Mouse (Mus musculus) hindbrain, embryonic 16.5 days (tissue): ENCODE data around the gene Igfbp5. TPM values are rescaled to one million over a fixed set of nuclear protein-coding genes. Genes with fewer than 3 reads are reported as not detected.

Experiments used
- ATAC-seq: fragments of 200-750 bp; cut with Nextera tagmentation; 2 replicates; pipeline ENCODE4 v1.8.0; 2017; ENCODE audit warnings: moderate TSS enrichment, moderate library complexity
- H3K27ac ChIP-seq: fragments of 300-500 bp; sonication (generic); 2 replicates; pipeline ENCODE4 v1.5.1; 2014; ENCODE audit warnings: low read depth, mild to moderate bottlenecking, control low read depth, low read length, moderate library complexity
- H3K27me3 ChIP-seq: fragments of 300-500 bp; sonication (generic); replicated peaks from 2 replicates; pipeline ENCODE4 v1.6.1; 2014; ENCODE audit warnings: low read length; ENCODE audit not compliant: control insufficient read depth, insufficient read depth
- H3K36me3 ChIP-seq: fragments of 300-500 bp; sonication (generic); 2 replicates; pipeline ENCODE4 v1.6.1; 2014; ENCODE audit warnings: mild to moderate bottlenecking, low read length, moderate library complexity, mixed read lengths; ENCODE audit not compliant: control insufficient read depth, insufficient read depth
- H3K4me1 ChIP-seq: fragments of 300-500 bp; sonication (generic); 2 replicates; pipeline ENCODE4 v1.6.1; 2014; ENCODE audit warnings: low read depth, low read length; ENCODE audit not compliant: control insufficient read depth, insufficient read depth
- H3K4me2 ChIP-seq: fragments of 300-500 bp; sonication (generic); 2 replicates; pipeline ENCODE4 v1.6.1; 2014; ENCODE audit warnings: mild to moderate bottlenecking, low read length, control low read depth, moderate library complexity
- H3K4me3 ChIP-seq: fragments of 300-500 bp; sonication (generic); 2 replicates; pipeline ENCODE4 v1.5.1; 2014; ENCODE audit warnings: mild to moderate bottlenecking, low read length, control low read depth, moderate library complexity
- H3K9ac ChIP-seq: fragments of 300-500 bp; sonication (generic); 2 replicates; pipeline ENCODE4 v1.6.1; 2014; ENCODE audit warnings: low read depth, mild to moderate bottlenecking, control low read depth, low read length, moderate library complexity
- H3K9me3 ChIP-seq: fragments of 300-500 bp; sonication (generic); 2 replicates; pipeline ENCODE4 v1.6.1; 2014; ENCODE audit warnings: mild to moderate bottlenecking, low read length, moderate library complexity; ENCODE audit not compliant: control insufficient read depth
- WGBS: fragments of 180-500 bp; shearing (Covaris S2); extraction: QIAGEN DNeasy Blood & Tissue Kit; methylation state at CpG from one replicate; pipeline ENCODE4 v1.1.7; 2014; 5-methylcytosine and 5-hydroxymethylcytosine counted together
- polyA plus RNA-seq: library from polyadenylated mRNA; unstranded; fragments of >200 nt; fragmentation: Nextera tagmentation; extraction: Ambion mirVana; gene quantifications from 2 replicates; pipeline ENCODE4 v1.2.1, GENCODE M21; 2015

Gene Igfbp5
- polyA plus RNA-seq, 1 experiment from 2014 or later = 51.9 TPM

GRCm38 (mm10) chr1:72856209-72856909, 18.3 kb downstream of the Igfbp5 start:
- Histone ChIP-seq H3K4me2 (no peak overlapping the region), H3K4me3 (no peak overlapping the region), H3K4me1 (peaks cover 5% of the 10 kb centered on the region; the same call in 1 of the 2 replicates), H3K27me3 (no peaks in the 10 kb centered on the region), H3K9me3 (no peaks in the 10 kb centered on the region), H3K9ac (no peak overlapping the region), H3K36me3 (no peaks in the 10 kb centered on the region), H3K27ac (no peak overlapping the region)
- no peak for ATAC-seq
- WGBS = 86% methylated on average over 19 of the region's 19 CpGs

- H3K27ac ChIP-seq = no peak overlapping the region
- no peak overlapping the region for H3K4me3 ChIP-seq
- no peak for ATAC-seq
- no peak overlapping the region for H3K9ac ChIP-seq
- H3K4me2 ChIP-seq = no peak overlapping the region
- no peaks in the 10 kb centered on the region for H3K27me3 ChIP-seq
- peaks cover 5% of the 10 kb centered on the region; the same call in 1 of the 2 replicates for H3K4me1 ChIP-seq
- H3K9me3 ChIP-seq = no peaks in the 10 kb centered on the region
- H3K36me3 ChIP-seq = no peaks in the 10 kb centered on the region
- 89% methylated on average over 10 of the region's 10 CpGs for WGBS
Measured at GRCm38 (mm10) chr1:72855729-72856128, 19.0 kb downstream of the Igfbp5 start.

GRCm38 (mm10) chr1:72854337-72855237, 20.1 kb downstream of the Igfbp5 start:
- Histone ChIP-seq H3K36me3 (no peaks in the 10 kb centered on the region), H3K4me3 (no peak overlapping the region), H3K9ac (no peak overlapping the region), H3K4me2 (no peak overlapping the region), H3K27me3 (no peaks in the 10 kb centered on the region), H3K4me1 (peaks cover 5% of the 10 kb centered on the region; the same call in 1 of the 2 replicates), H3K27ac (no peak overlapping the region), H3K9me3 (no peaks in the 10 kb centered on the region)
- 33% methylated on average over 10 of the region's 10 CpGs for WGBS
- ATAC-seq = peak; percentile 55

- H3K9ac ChIP-seq = no peak overlapping the region
- ATAC-seq = no peak
- H3K27me3 ChIP-seq = no peaks in the 10 kb centered on the region
- H3K36me3 ChIP-seq = no peaks in the 10 kb centered on the region; the same call in 1 of the 2 replicates
- H3K27ac ChIP-seq = no peak overlapping the region
- H3K4me1 ChIP-seq = peaks cover under 1% of the 10 kb centered on the region; the same call in 1 of the 2 replicates
- WGBS = 89% methylated on average over 1 of the region's 1 CpGs
- H3K4me2 ChIP-seq = no peak overlapping the region
- no peak overlapping the region for H3K4me3 ChIP-seq
- no peaks in the 10 kb centered on the region for H3K9me3 ChIP-seq
Measured at GRCm38 (mm10) chr1:72853759-72854158, 20.9 kb downstream of the Igfbp5 start.

GRCm38 (mm10) chr1:72849037-72849436, 25.6 kb downstream of the Igfbp5 start:
- no peak overlapping the region for H3K27ac ChIP-seq
- no peak overlapping the region for H3K4me3 ChIP-seq
- no peak overlapping the region for H3K9ac ChIP-seq
- 89% methylated on average over 8 of the region's 8 CpGs for WGBS
- H3K4me2 ChIP-seq = no peak overlapping the region
- no peaks in the 10 kb centered on the region for H3K9me3 ChIP-seq
- no peaks in the 10 kb centered on the region for H3K27me3 ChIP-seq
- no peaks in the 10 kb centered on the region; the same call in 1 of the 2 replicates for H3K4me1 ChIP-seq
- ATAC-seq = no peak
- H3K36me3 ChIP-seq = no peaks in the 10 kb centered on the region; the same call in 1 of the 2 replicates

GRCm38 (mm10) chr1:72847849-72848380, 26.8 kb downstream of the Igfbp5 start:
- H3K36me3 ChIP-seq = no peaks in the 10 kb centered on the region; the same call in 1 of the 2 replicates
- no peaks in the 10 kb centered on the region; the same call in 1 of the 2 replicates for H3K4me1 ChIP-seq
- no peaks in the 10 kb centered on the region for H3K9me3 ChIP-seq
- no peaks in the 10 kb centered on the region for H3K27me3 ChIP-seq
- H3K27ac ChIP-seq = no peak overlapping the region
- H3K4me2 ChIP-seq = no peak overlapping the region
- H3K4me3 ChIP-seq = no peak overlapping the region
- H3K9ac ChIP-seq = no peak overlapping the region
- WGBS = 94% methylated on average over 4 of the region's 4 CpGs
- ATAC-seq = no peak

GRCm38 (mm10) chr1:72844675-72845074, 30.0 kb downstream of the Igfbp5 start:
- Histone ChIP-seq H3K9me3 (no peaks in the 10 kb centered on the region), H3K4me3 (no peak overlapping the region), H3K4me2 (no peak overlapping the region), H3K9ac (no peak overlapping the region), H3K27ac (no peak overlapping the region), H3K27me3 (no peaks in the 10 kb centered on the region), H3K36me3 (no peaks in the 10 kb centered on the region; the same call in 1 of the 2 replicates), H3K4me1 (no peaks in the 10 kb centered on the region; the same call in 1 of the 2 replicates)
- 92% methylated on average over 6 of the region's 6 CpGs for WGBS
- ATAC-seq = no peak

- no peak overlapping the region for H3K4me3 ChIP-seq
- 88% methylated on average over 18 of the region's 18 CpGs for WGBS
- H3K4me1 ChIP-seq = no peaks in the 10 kb centered on the region
- no peak for ATAC-seq
- H3K9ac ChIP-seq = no peak overlapping the region
- H3K9me3 ChIP-seq = no peaks in the 10 kb centered on the region
- H3K36me3 ChIP-seq = no peaks in the 10 kb centered on the region
- no peak overlapping the region for H3K4me2 ChIP-seq
- no peaks in the 10 kb centered on the region for H3K27me3 ChIP-seq
- H3K27ac ChIP-seq = no peak overlapping the region
Measured at GRCm38 (mm10) chr1:72842666-72843459, 31.8 kb downstream of the Igfbp5 start.
